Mouse (Mus musculus) erythroblast, embryonic 14.5 days (primary cell): Measurements from ENCODE around the gene Vwa7.

Experiments
- GATA1 ChIP-seq: IDR thresholded peaks from 2 replicates; pipeline ENCODE4 v1.6.1; 2012; ENCODE audit warnings: low read length, inconsistent platforms, mixed read lengths
- TAL1 ChIP-seq: IDR thresholded peaks from 3 replicates; pipeline ENCODE4 v1.6.1; 2012; ENCODE audit warnings: low read length, inconsistent platforms, mixed read lengths

- TF ChIP-seq GATA1 (no peak), TAL1 (no peak)
Observed at GRCm38 (mm10) chr17:35074097-35074496, 57.7 kb downstream of the Vwa7 start.
